Mouse (Mus musculus) brain, adult 2 months (tissue): ENCODE results near the gene Lrmda.
"Not testable (repeated sequence)": the region's sequence is repeated elsewhere in the genome, so short reads cannot be mapped to it uniquely, and the experiment has no call there.

Experiments
- DNase-seq: peaks from one replicate; pipeline ENCODE4 v3.0.0; 2011; ENCODE audit warnings: low read depth, low spot score

Gene Lrmda

GRCm38 (mm10) chr14:22582065-22582464 is 562.6 kb downstream of the Lrmda start:
- DNase-seq = no peak

- DNase-seq = no peak
These were observed 566.8 kb downstream of the Lrmda start for GRCm38 (mm10) chr14:22586281-22586680.

- no peak for DNase-seq
These were observed 567.3 kb downstream of the Lrmda start for GRCm38 (mm10) chr14:22586796-22587195.

GRCm38 (mm10) chr14:22587285-22587957 is 567.9 kb downstream of the Lrmda start:
- no peak for DNase-seq

GRCm38 (mm10) chr14:22587958-22588296 is 568.4 kb downstream of the Lrmda start:
- no peak for DNase-seq

- not testable (repeated sequence) for DNase-seq
These were observed 568.9 kb downstream of the Lrmda start for GRCm38 (mm10) chr14:22588394-22588793.

GRCm38 (mm10) chr14:22589503-22590215 is 570.1 kb downstream of the Lrmda start:
- DNase-seq = no peak

- DNase-seq = no peak
These were observed 571.7 kb downstream of the Lrmda start for GRCm38 (mm10) chr14:22591186-22591585.

GRCm38 (mm10) chr14:22597508-22597907 is 578.0 kb downstream of the Lrmda start:
- DNase-seq = no peak

GRCm38 (mm10) chr14:22598638-22599037 is 579.1 kb downstream of the Lrmda start:
- no peak for DNase-seq

- no peak for DNase-seq
These were observed 580.7 kb downstream of the Lrmda start for GRCm38 (mm10) chr14:22600166-22600565.

GRCm38 (mm10) chr14:22602308-22602707 is 582.8 kb downstream of the Lrmda start:
- no peak for DNase-seq

GRCm38 (mm10) chr14:22608599-22608998 is 589.1 kb downstream of the Lrmda start:
- no peak for DNase-seq

- DNase-seq = no peak
These were observed 590.0 kb downstream of the Lrmda start for GRCm38 (mm10) chr14:22609261-22610245.

GRCm38 (mm10) chr14:22611011-22611410 is 591.5 kb downstream of the Lrmda start:
- DNase-seq = no peak

- no peak for DNase-seq
These were observed 600.7 kb downstream of the Lrmda start for GRCm38 (mm10) chr14:22620191-22620590.

- DNase-seq = no peak
These were observed 602.4 kb downstream of the Lrmda start for GRCm38 (mm10) chr14:22621941-22622340.

- DNase-seq = no peak
These were observed 607.8 kb downstream of the Lrmda start for GRCm38 (mm10) chr14:22627105-22627829.

GRCm38 (mm10) chr14:22630361-22630867 is 610.9 kb downstream of the Lrmda start:
- no peak for DNase-seq

GRCm38 (mm10) chr14:22633612-22634011 is 614.1 kb downstream of the Lrmda start:
- DNase-seq = no peak

GRCm38 (mm10) chr14:22643494-22643893 is 624.0 kb downstream of the Lrmda start:
- no peak for DNase-seq
